In the genomic region with DNA sequence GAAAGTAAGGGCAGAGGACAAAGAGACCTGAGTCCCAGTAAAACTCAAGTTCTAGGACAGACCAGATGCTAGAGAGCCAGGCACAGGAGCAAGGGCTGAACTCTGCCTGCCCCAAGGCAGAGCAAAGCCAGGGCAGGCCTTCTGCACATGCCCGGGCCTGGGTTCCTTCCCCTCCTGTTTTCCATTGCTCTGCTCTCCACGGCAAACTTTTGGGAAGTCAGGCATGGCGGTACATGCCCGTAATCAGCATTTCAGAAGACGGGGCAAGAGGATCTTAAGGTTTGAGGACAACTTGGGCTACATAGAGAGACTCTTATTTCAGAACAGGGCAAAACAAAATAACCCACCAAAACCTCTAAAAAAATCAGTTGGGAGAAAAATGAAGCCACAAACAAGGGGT, we compare ENCODE assay signal across 13 mouse cellular contexts. TPM values are rescaled to one million over a fixed set of nuclear protein-coding genes. Genes with fewer than 3 reads are reported as not detected.
DNase-seq lines count a peak whose midpoint lies in the region; ATAC-seq and TF ChIP-seq lines count a peak whose summit lies in the region.
"Had no signal": no experiment of that assay in that cellular context is flagged by ENCODE, and none has a peak within 500 bp of the region (broad histone marks: within the 10 kb centered on the region; RNA-seq: fewer than 3 reads in every experiment).

No protein-coding gene starts in this region.

- no peak overlapping the region for H3K4me2 ChIP-seq in hindbrain, embryonic 14.5 days (replicated peaks)
- no peak overlapping the region for H3K4me2 ChIP-seq in limb, embryonic 14.5 days (replicated peaks; ENCODE audit: low read depth, low read length, severe bottlenecking)
- H3K4me2 ChIP-seq: forebrain, embryonic 13.5 days; hindbrain, embryonic 12.5 days; neural tube, embryonic 12.5 days had no signal

- no peak for ATAC-seq in hindbrain, embryonic 14.5 days (ENCODE audit: low FRiP score)
- ATAC-seq in G1E (ENCODE audit: extremely low read depth, insufficient number of reproducible peaks, low FRiP score, poor library complexity, severe bottlenecking) = no peak
- ATAC-seq in limb, embryonic 14.5 days (ENCODE audit: low FRiP score, low read depth) = no peak
- ATAC-seq in activated CD4-positive, CD25-positive, alpha-beta regulatory T cell, adult 4 months = no peak
- ATAC-seq: forebrain, embryonic 13.5 days had no signal

- no peak for TF ChIP-seq CTCF in G1E (IDR thresholded peaks at IDR 0.05; ENCODE audit: low read depth, low read length)

- peak overlapping the region; percentile 72 for H3K27ac ChIP-seq in hindbrain, embryonic 10.5 days
- no peak overlapping the region for H3K27ac ChIP-seq in hindbrain, embryonic 14.5 days
- peak overlapping the region; percentile 65 for H3K27ac ChIP-seq in embryonic facial prominence, embryonic 10.5 days (replicated peaks)
- 0 out of 2 replicates have a peak overlapping the region, but pooled peaks have one; percentile 26 for H3K27ac ChIP-seq in limb, embryonic 14.5 days (replicated peaks; ENCODE audit: low read depth, low read length)
- H3K27ac ChIP-seq: forebrain, embryonic 13.5 days; hindbrain, embryonic 12.5 days; neural tube, embryonic 12.5 days had no signal

- peaks cover 21% of the 10 kb centered on the region; the same call in 1 of the 2 replicates for H3K36me3 ChIP-seq in hindbrain, embryonic 10.5 days
- no peaks in the 10 kb centered on the region for H3K36me3 ChIP-seq in hindbrain, embryonic 14.5 days (replicated peaks; ENCODE audit: control insufficient read depth, insufficient read depth)
- peaks cover 37% of the 10 kb centered on the region for H3K36me3 ChIP-seq in G1E (replicated peaks)
- H3K36me3 ChIP-seq in embryonic facial prominence, embryonic 10.5 days (replicated peaks) = peaks cover 26% of the 10 kb centered on the region
- H3K36me3 ChIP-seq in limb, embryonic 14.5 days (ENCODE audit: control insufficient read depth, insufficient read depth, low read length) = 0 out of 2 replicates have a peak, but pooled peaks cover 2% of the 10 kb centered on the region
- H3K36me3 ChIP-seq: hindbrain, embryonic 12.5 days had no signal

- H3K27me3 ChIP-seq in hindbrain, embryonic 10.5 days (ENCODE audit: insufficient read depth, poor library complexity, severe bottlenecking) = no peaks in the 10 kb centered on the region
- no peaks in the 10 kb centered on the region for H3K27me3 ChIP-seq in hindbrain, embryonic 14.5 days (ENCODE audit: control insufficient read depth, insufficient read depth, low read length)
- H3K27me3 ChIP-seq in G1E (ENCODE audit: insufficient read depth, low read length) = no peaks in the 10 kb centered on the region
- H3K27me3 ChIP-seq in embryonic facial prominence, embryonic 10.5 days (replicated peaks; ENCODE audit: low read depth, poor library complexity, severe bottlenecking) = no peaks in the 10 kb centered on the region
- H3K27me3 ChIP-seq in limb, embryonic 14.5 days (ENCODE audit: control insufficient read depth, insufficient read depth, low read length) = no peaks in the 10 kb centered on the region
- H3K27me3 ChIP-seq: CH12.LX; forebrain, embryonic 13.5 days; hindbrain, embryonic 12.5 days; neural tube, embryonic 12.5 days had no signal

- no peak for DNase-seq in hindbrain, embryonic 10.5 days (ENCODE audit: low spot score)
- no peak for DNase-seq in hindbrain, embryonic 14.5 days (ENCODE audit: low spot score)
- no peak for DNase-seq in G1E (ENCODE audit: low spot score)
- no peak for DNase-seq in embryonic facial prominence, embryonic 10.5 days (ENCODE audit: low spot score)
- DNase-seq in limb, embryonic 14.5 days (ENCODE audit: low spot score) = no peak
- no peak for DNase-seq in cerebellum, postnatal 4 days (ENCODE audit: low spot score in 2 of 2)
- DNase-seq: cerebellum, adult 9-11 months; right cerebral cortex, postnatal 25 days had no signal

- no peaks in the 10 kb centered on the region for H3K9me3 ChIP-seq in hindbrain, embryonic 10.5 days
- H3K9me3 ChIP-seq in hindbrain, embryonic 14.5 days (ENCODE audit: control insufficient read depth, low read length) = no peaks in the 10 kb centered on the region
- H3K9me3 ChIP-seq in G1E (replicated peaks) = no peaks in the 10 kb centered on the region
- H3K9me3 ChIP-seq in embryonic facial prominence, embryonic 10.5 days = no peaks in the 10 kb centered on the region
- no peaks in the 10 kb centered on the region for H3K9me3 ChIP-seq in limb, embryonic 14.5 days (ENCODE audit: control insufficient read depth, low read length)
- H3K9me3 ChIP-seq: forebrain, embryonic 13.5 days; hindbrain, embryonic 12.5 days; neural tube, embryonic 12.5 days had no signal

- H3K4me3 ChIP-seq in hindbrain, embryonic 10.5 days = no peak overlapping the region
- H3K4me3 ChIP-seq in hindbrain, embryonic 14.5 days (replicated peaks; ENCODE audit: low read length) = no peak overlapping the region
- H3K4me3 ChIP-seq in G1E (ENCODE audit: low read depth, low read length) = peak overlapping the region; percentile 28; the same call in 1 of the 2 replicates
- no peak overlapping the region for H3K4me3 ChIP-seq in embryonic facial prominence, embryonic 10.5 days
- no peak overlapping the region for H3K4me3 ChIP-seq in limb, embryonic 14.5 days (replicated peaks; ENCODE audit: low read length)
- H3K4me3 ChIP-seq: forebrain, embryonic 13.5 days; hindbrain, embryonic 12.5 days; neural tube, embryonic 12.5 days had no signal

- peaks cover 47% of the 10 kb centered on the region for H3K4me1 ChIP-seq in hindbrain, embryonic 10.5 days (replicated peaks)
- H3K4me1 ChIP-seq in hindbrain, embryonic 14.5 days (replicated peaks; ENCODE audit: control insufficient read depth, insufficient read depth, low read length) = no peaks in the 10 kb centered on the region
- peaks cover 85% of the 10 kb centered on the region for H3K4me1 ChIP-seq in G1E (ENCODE audit: insufficient read depth, low read depth, low read length)
- peaks cover 43% of the 10 kb centered on the region for H3K4me1 ChIP-seq in embryonic facial prominence, embryonic 10.5 days
- H3K4me1 ChIP-seq in limb, embryonic 14.5 days (ENCODE audit: control insufficient read depth, insufficient read depth, low read length) = peaks cover 12% of the 10 kb centered on the region
- H3K4me1 ChIP-seq: forebrain, embryonic 13.5 days had no signal

- H3K9ac ChIP-seq in hindbrain, embryonic 14.5 days = no peak overlapping the region
- no peak overlapping the region for H3K9ac ChIP-seq in limb, embryonic 14.5 days (ENCODE audit: low read depth, low read length, severe bottlenecking)
- H3K9ac ChIP-seq: forebrain, embryonic 13.5 days; hindbrain, embryonic 12.5 days; neural tube, embryonic 12.5 days had no signal

- no peak for TF ChIP-seq POLR2A in limb, embryonic 14.5 days (IDR thresholded peaks at IDR 0.05; ENCODE audit: borderline replicate concordance, extremely low read depth, insufficient read depth, insufficient read length)

- WGBS in hindbrain, embryonic 10.5 days = 85% methylated on average over 5 of the region's 5 CpGs
- WGBS in hindbrain, embryonic 14.5 days = 88% methylated on average over 5 of the region's 5 CpGs
- WGBS in embryonic facial prominence, embryonic 10.5 days = 84% methylated on average over 5 of the region's 5 CpGs
- 82% methylated on average over 5 of the region's 5 CpGs for WGBS in limb, embryonic 14.5 days

RNA-seq across cellular contexts. Expression of a gene that starts 7.2 kb away (rescaled TPM):
- polyA plus RNA-seq in hindbrain, embryonic 10.5 days (2016; fragmentation: Nextera tagmentation; extraction: Ambion mirVana) = 1.6 and 1.9 TPM in 2 replicates
- polyA plus RNA-seq in hindbrain, embryonic 14.5 days (2014; fragmentation: Nextera tagmentation; extraction: Ambion mirVana) = 0.78 and 1.4 TPM in 2 replicates
- total RNA-seq in G1E (2014; fragmentation: Nextera tagmentation) (2.6 and 7.1 TPM in 2 replicates), G1E (2017) (2.5 and 3.3 TPM in 2 replicates)
- 0.07 and 0.22 TPM in 2 replicates for polyA plus RNA-seq in G1E (2012)
- 1.8 and 1.9 TPM in 2 replicates for polyA plus RNA-seq in embryonic facial prominence, embryonic 10.5 days (2016; fragmentation: Nextera tagmentation; extraction: Ambion mirVana)
- polyA plus RNA-seq in limb, embryonic 14.5 days (2012; rRNA removed) = 1.2 and 1.8 TPM in 2 replicates
- polyA plus RNA-seq in limb, embryonic 14.5 days (2014; fragmentation: Nextera tagmentation; extraction: Ambion mirVana) = 1.2 and 2.5 TPM in 2 replicates
- polyA plus RNA-seq in activated CD4-positive, CD25-positive, alpha-beta regulatory T cell, adult 4 months (2017; shearing (Covaris generic)) = 10 to 100 TPM; 16.8 to 22.6 TPM

RNA-seq across cellular contexts. Expression of a gene that starts 7.7 kb away (rescaled TPM):
- 17.9 and 18.4 TPM in 2 replicates for polyA plus RNA-seq in hindbrain, embryonic 10.5 days (2016; fragmentation: Nextera tagmentation; extraction: Ambion mirVana)
- 7.4 and 8.3 TPM in 2 replicates for polyA plus RNA-seq in hindbrain, embryonic 14.5 days (2014; fragmentation: Nextera tagmentation; extraction: Ambion mirVana)
- total RNA-seq in G1E (2014; fragmentation: Nextera tagmentation) (12.8 and 17.4 TPM in 2 replicates), G1E (2017) (20.1 and 25.3 TPM in 2 replicates)
- 7.9 and 8.1 TPM in 2 replicates for polyA plus RNA-seq in G1E (2012)
- 18.9 and 19.2 TPM in 2 replicates for polyA plus RNA-seq in embryonic facial prominence, embryonic 10.5 days (2016; fragmentation: Nextera tagmentation; extraction: Ambion mirVana)
- polyA plus RNA-seq in limb, embryonic 14.5 days (2012; rRNA removed) = 22.6 and 24.2 TPM in 2 replicates
- polyA plus RNA-seq in limb, embryonic 14.5 days (2014; fragmentation: Nextera tagmentation; extraction: Ambion mirVana) = 11.3 and 12.4 TPM in 2 replicates
- polyA plus RNA-seq in activated CD4-positive, CD25-positive, alpha-beta regulatory T cell, adult 4 months (2017; shearing (Covaris generic)) = 1 to 10 TPM; 4.9 to 6.0 TPM

RNA-seq across cellular contexts. Expression of a gene that starts 40.5 kb away (rescaled TPM):
- polyA plus RNA-seq in hindbrain, embryonic 10.5 days (2016; fragmentation: Nextera tagmentation; extraction: Ambion mirVana) = 13.5 and 14.3 TPM in 2 replicates
- polyA plus RNA-seq in hindbrain, embryonic 14.5 days (2014; fragmentation: Nextera tagmentation; extraction: Ambion mirVana) = 15.0 and 15.5 TPM in 2 replicates
- total RNA-seq in G1E (2014; fragmentation: Nextera tagmentation) (16.7 and 19.9 TPM in 2 replicates), G1E (2017) (18.9 and 19.3 TPM in 2 replicates)
- polyA plus RNA-seq in G1E (2012) = 12.7 and 16.1 TPM in 2 replicates
- polyA plus RNA-seq in embryonic facial prominence, embryonic 10.5 days (2016; fragmentation: Nextera tagmentation; extraction: Ambion mirVana) = 11.9 and 13.2 TPM in 2 replicates
- polyA plus RNA-seq in limb, embryonic 14.5 days (2012; rRNA removed) = 22.2 TPM in 2 replicates
- 9.6 and 11.3 TPM in 2 replicates for polyA plus RNA-seq in limb, embryonic 14.5 days (2014; fragmentation: Nextera tagmentation; extraction: Ambion mirVana)
- 10 to 100 TPM; 17.8 to 22.1 TPM for polyA plus RNA-seq in activated CD4-positive, CD25-positive, alpha-beta regulatory T cell, adult 4 months (2017; shearing (Covaris generic))

RNA-seq across cellular contexts. Expression of a gene that starts 49.8 kb away (rescaled TPM):
- not detected in 2 replicates for polyA plus RNA-seq in hindbrain, embryonic 10.5 days (2016; fragmentation: Nextera tagmentation; extraction: Ambion mirVana)
- not detected in 2 replicates for polyA plus RNA-seq in hindbrain, embryonic 14.5 days (2014; fragmentation: Nextera tagmentation; extraction: Ambion mirVana)
- not detected in 2 replicates for total RNA-seq in G1E (2014; fragmentation: Nextera tagmentation)
- 0.11 TPM in 1 of 2 replicates, not detected in the other for total RNA-seq in G1E (2017)
- polyA plus RNA-seq in G1E (2012) = not detected in 2 replicates
- 0.12 TPM in 1 of 2 replicates, not detected in the other for polyA plus RNA-seq in embryonic facial prominence, embryonic 10.5 days (2016; fragmentation: Nextera tagmentation; extraction: Ambion mirVana)
- polyA plus RNA-seq in limb, embryonic 14.5 days (2012; rRNA removed) = 0.05 TPM in 1 of 2 replicates, not detected in the other
- polyA plus RNA-seq in limb, embryonic 14.5 days (2014; fragmentation: Nextera tagmentation; extraction: Ambion mirVana) = not detected in 2 replicates
- polyA plus RNA-seq in activated CD4-positive, CD25-positive, alpha-beta regulatory T cell, adult 4 months (2017; shearing (Covaris generic)) = under 1 TPM in 1 of 2 experiments, not detected in 1; 0.28 TPM
- polyA plus RNA-seq: forebrain, embryonic 13.5 days; hindbrain, embryonic 12.5 days; neural tube, embryonic 12.5 days had no signal
